Mouse (Mus musculus) MEL (cell line): ENCODE data around the gene Epop. TPM values are rescaled to one million over a fixed set of nuclear protein-coding genes. Genes with fewer than 3 reads are reported as not detected.

Source experiments
- DNase-seq: peaks from one replicate; pipeline ENCODE4 v3.0.0; 2011; ENCODE audit warnings: low read depth, low spot score
- H3K27ac ChIP-seq: 2 replicates; pipeline ENCODE4 v1.5.1; 2012; ENCODE audit warnings: low read depth, mild to moderate bottlenecking, control low read depth, low read length, moderate library complexity; ENCODE audit not compliant: control insufficient read depth
- H3K27me3 ChIP-seq, 2 experiments: fragments of 150-350 bp in 1 of 2; sonication (generic) in 1 of 2; 2 replicates each; pipeline ENCODE4 v1.6.1; 2012; ENCODE audit warnings: low read length in 2 of 2, mild to moderate bottlenecking in 2 of 2, improper control_type of control experiment in 1 of 2, moderate library complexity in 1 of 2; ENCODE audit not compliant: insufficient read depth in 2 of 2, control insufficient read depth in 1 of 2
- H3K36me3 ChIP-seq, 2 experiments: 2 replicates each; pipeline ENCODE4 v1.6.1; 2012 to 2014; ENCODE audit warnings: low read length in 2 of 2, improper control_type of control experiment in 1 of 2, inconsistent platforms in 1 of 2, mild to moderate bottlenecking in 1 of 2; ENCODE audit not compliant: insufficient read depth in 2 of 2, control insufficient read depth in 1 of 2
- H3K4me1 ChIP-seq, 2 experiments: fragments of 150-350 bp in 1 of 2; sonication (generic) in 1 of 2; 2 replicates each; pipeline ENCODE4 v1.6.1; 2012; ENCODE audit warnings: low read length in 2 of 2, improper control_type of control experiment in 1 of 2, mild to moderate bottlenecking in 1 of 2; ENCODE audit not compliant: insufficient read depth in 2 of 2, control insufficient read depth in 1 of 2
- H3K4me3 ChIP-seq, 2 experiments: fragments of 150-350 bp in 1 of 2; sonication (generic) in 1 of 2; 2 replicates each; pipeline ENCODE4 v1.5.1; 2012; ENCODE audit warnings: low read depth in 2 of 2, low read length in 2 of 2, mild to moderate bottlenecking in 2 of 2, moderate library complexity in 2 of 2, control low read depth in 1 of 2, improper control_type of control experiment in 1 of 2; ENCODE audit not compliant: control insufficient read depth in 1 of 2, insufficient read depth in 1 of 2
- H3K79me2 ChIP-seq: 2 replicates; pipeline ENCODE4 v1.6.1; 2012; ENCODE audit warnings: mild to moderate bottlenecking, low read length, moderate library complexity; ENCODE audit not compliant: control insufficient read depth, poor library complexity, insufficient read depth
- H3K9ac ChIP-seq: 2 replicates; pipeline ENCODE4 v1.6.1; 2012; ENCODE audit warnings: low read depth, mild to moderate bottlenecking, control low read depth, low read length, moderate library complexity; ENCODE audit not compliant: control insufficient read depth, poor library complexity, severe bottlenecking
- H3K9me3 ChIP-seq: fragments of 150-350 bp; sonication (generic); replicated peaks from 2 replicates; pipeline ENCODE4 v1.6.1; 2012; ENCODE audit warnings: mild to moderate bottlenecking, low read length, improper control_type of control experiment, moderate library complexity; ENCODE audit not compliant: insufficient read depth
- ELF1 ChIP-seq: IDR thresholded peaks from 2 replicates; pipeline ENCODE4 v1.6.1; 2014; ENCODE audit warnings: low read depth, mild to moderate bottlenecking, inconsistent platforms, low read length, improper control_type of control experiment, moderate library complexity
- HCFC1 ChIP-seq: IDR thresholded peaks from 2 replicates; pipeline ENCODE4 v1.6.1; 2012; ENCODE audit warnings: low read depth, mild to moderate bottlenecking, inconsistent platforms, low read length, improper control_type of control experiment, moderate library complexity
- MAX ChIP-seq: IDR thresholded peaks from 2 replicates; pipeline ENCODE4 v1.6.1; 2011; ENCODE audit warnings: low read length, improper control_type of control experiment
- MAZ ChIP-seq: IDR thresholded peaks from 2 replicates; pipeline ENCODE4 v1.6.1; 2012; ENCODE audit warnings: low read depth, mild to moderate bottlenecking, inconsistent platforms, low read length, improper control_type of control experiment
- MEF2A ChIP-seq: IDR thresholded peaks from 2 replicates; pipeline ENCODE4 v1.6.1; 2014; ENCODE audit warnings: low read depth, mild to moderate bottlenecking, inconsistent platforms, low read length, improper control_type of control experiment; ENCODE audit not compliant: poor library complexity, insufficient replicate concordance, severe bottlenecking; ENCODE audit errors: extremely low read depth
- MXI1 ChIP-seq: IDR thresholded peaks from 2 replicates; pipeline ENCODE4 v1.6.1; 2011; ENCODE audit warnings: mild to moderate bottlenecking, low read depth, low read length, improper control_type of control experiment
- MYC ChIP-seq: IDR thresholded peaks from 2 replicates; pipeline ENCODE4 v1.6.1; 2011; ENCODE audit warnings: low read depth, mild to moderate bottlenecking, low read length, improper control_type of control experiment, moderate library complexity
- NELFE ChIP-seq: IDR thresholded peaks from 2 replicates; pipeline ENCODE4 v1.6.1; 2011; ENCODE audit warnings: low read depth, low read length, improper control_type of control experiment
- POLR2A ChIP-seq, 2 experiments: IDR thresholded peaks; 2 replicates each; pipeline ENCODE4 v1.6.1; 2011 to 2012; ENCODE audit warnings: low read length in 2 of 2, mild to moderate bottlenecking in 2 of 2, control low read depth in 1 of 2, improper control_type of control experiment in 1 of 2, low read depth in 1 of 2, moderate library complexity in 1 of 2; ENCODE audit not compliant: control insufficient read depth in 1 of 2, insufficient read depth in 1 of 2, poor library complexity in 1 of 2
- POLR2AphosphoS2 ChIP-seq: IDR thresholded peaks from 2 replicates; pipeline ENCODE4 v1.6.1; 2011; ENCODE audit warnings: low read length, improper control_type of control experiment
- RCOR1 ChIP-seq: IDR thresholded peaks from 2 replicates; pipeline ENCODE4 v1.6.1; 2012; ENCODE audit warnings: low read depth, mild to moderate bottlenecking, inconsistent platforms, low read length, improper control_type of control experiment
- SIN3A ChIP-seq: IDR thresholded peaks from 2 replicates; pipeline ENCODE4 v1.6.1; 2012; ENCODE audit warnings: low read length, improper control_type of control experiment, inconsistent platforms
- TBP ChIP-seq: IDR thresholded peaks from 2 replicates; pipeline ENCODE4 v1.8.0; 2011; ENCODE audit warnings: low read depth, low read length, improper control_type of control experiment
- UBTF ChIP-seq: IDR thresholded peaks from 2 replicates; pipeline ENCODE4 v1.6.1; 2012; ENCODE audit warnings: low read depth, mild to moderate bottlenecking, inconsistent platforms, low read length, improper control_type of control experiment, moderate library complexity, borderline replicate concordance; ENCODE audit not compliant: insufficient read depth
- USF1 ChIP-seq: IDR thresholded peaks from 2 replicates; pipeline ENCODE4 v1.6.1; 2014; ENCODE audit warnings: low read depth, mild to moderate bottlenecking, inconsistent platforms, low read length, improper control_type of control experiment, moderate library complexity
- USF2 ChIP-seq, 2 experiments: IDR thresholded peaks; 2 replicates each; pipeline ENCODE4 v1.6.1; 2011 to 2012; ENCODE audit warnings: improper control_type of control experiment in 2 of 2, low read length in 2 of 2, borderline replicate concordance in 1 of 2, inconsistent platforms in 1 of 2, low read depth in 1 of 2, mild to moderate bottlenecking in 1 of 2; ENCODE audit not compliant: insufficient read depth in 1 of 2
- ZKSCAN1 ChIP-seq: IDR thresholded peaks from 2 replicates; pipeline ENCODE4 v1.6.1; 2012; ENCODE audit warnings: low read depth, mild to moderate bottlenecking, inconsistent platforms, low read length, improper control_type of control experiment, moderate library complexity
- ZMIZ1 ChIP-seq: IDR thresholded peaks from 2 replicates; pipeline ENCODE4 v1.6.1; 2012; ENCODE audit warnings: low read depth, mild to moderate bottlenecking, inconsistent platforms, low read length, improper control_type of control experiment, moderate library complexity
- polyA plus RNA-seq, 2 experiments: library from polyadenylated mRNA; stranded (reverse) in 1 of 2; unstranded in 1 of 2; fragments of >175 nt in 1 of 2; fragments of >200 nt in 1 of 2; gene quantifications; 2 replicates each; pipeline versions ENCODE4 v1.2.1 to v1.2.4; 2012; ENCODE audit warnings: low replicate concordance in 2 of 2, low read depth in 1 of 2; ENCODE audit not compliant: insufficient read length in 2 of 2, insufficient read depth in 1 of 2, missing spikeins in 1 of 2
- total RNA-seq: library from RNA; depleted of rRNA; stranded (reverse); fragments of 300-350 nt; gene quantifications from 2 replicates; pipeline ENCODE4 v1.2.3, GENCODE M21; 2012

Epop gene
- total and polyA plus RNA-seq, 3 experiments = not detected

DNA sequence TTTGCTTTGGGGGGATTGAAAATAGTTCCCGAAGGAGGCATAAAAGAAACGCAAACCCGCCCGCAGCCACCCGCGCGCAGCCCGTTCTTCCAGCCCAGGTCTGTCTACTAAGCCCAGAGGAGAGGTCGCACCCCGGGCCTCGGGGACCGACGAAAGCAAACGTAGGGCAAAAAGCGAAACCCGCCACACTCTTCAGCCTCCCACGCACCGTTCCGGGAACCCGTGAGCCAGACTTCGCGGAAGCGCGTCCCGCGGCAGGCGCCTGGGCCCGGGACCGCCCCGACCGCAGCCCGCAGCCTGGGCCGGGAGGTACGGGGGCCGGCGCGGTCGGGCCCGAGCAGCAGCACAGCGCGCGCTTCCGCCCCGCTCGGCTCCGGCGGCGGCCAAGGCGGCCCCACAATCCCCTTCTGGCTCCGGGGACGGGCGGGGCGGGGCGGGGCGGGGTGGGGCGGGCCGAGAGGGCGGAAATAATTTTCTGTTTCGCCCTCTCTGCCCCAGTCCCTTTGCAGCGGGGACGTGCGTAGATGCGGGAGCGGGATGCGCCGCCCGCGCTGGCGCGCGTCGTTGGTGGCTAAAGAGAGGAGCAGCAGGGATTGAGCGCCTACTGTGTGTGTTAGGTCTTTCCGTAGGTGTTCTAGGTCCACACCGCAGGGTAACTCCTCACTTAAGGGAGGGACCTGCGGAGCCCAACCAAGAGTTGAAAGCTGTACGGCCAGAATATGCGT, 30.6 kb upstream of the Epop start:
- no peaks in the 10 kb centered on the region for H3K27me3 ChIP-seq
- DNase-seq = peak; percentile 85
- no peaks in the 10 kb centered on the region for H3K9me3 ChIP-seq
- peak overlapping the region; percentile 83 for H3K9ac ChIP-seq
- TF ChIP-seq POLR2AphosphoS2 = no peak
- TF ChIP-seq NELFE = peak; percentile 70
- 0 out of 2 replicates have a peak, but pooled peaks have one; percentile 64 for TF ChIP-seq ZMIZ1
- peak; percentile 91; the same call in 1 of the 2 replicates for TF ChIP-seq MAZ
- 0 out of 2 replicates have a peak, but pooled peaks have one; percentile 5 for TF ChIP-seq USF1
- TF ChIP-seq MEF2A = no peak
- peak; percentile 82 for TF ChIP-seq ELF1
- TF ChIP-seq MYC = peak; percentile 32; the same call in 1 of the 2 replicates
- peak; percentile 66 for TF ChIP-seq SIN3A
- peak; percentile 61 for TF ChIP-seq MXI1
- 0 out of 2 replicates have a peak, but pooled peaks have one; percentile 18 for TF ChIP-seq RCOR1
- peak; percentile 75; the same call in 1 of the 2 replicates for TF ChIP-seq HCFC1
- TF ChIP-seq ZKSCAN1 = no peak; the same call in 1 of the 2 replicates
- TF ChIP-seq POLR2A (IDR thresholded peaks at IDR 0.05; ENCODE audit: control insufficient read depth in 1 of 2, insufficient read depth in 1 of 2, low read depth in 1 of 2, low read length in 2 of 2, poor library complexity in 1 of 2) = peak; percentile 63 to 91
- 0 out of 2 replicates have a peak, but pooled peaks have one; percentile 23 for TF ChIP-seq TBP
- TF ChIP-seq UBTF = 0 out of 2 replicates have a peak, but pooled peaks have one; percentile 61
- H3K79me2 ChIP-seq = peaks cover 11% of the 10 kb centered on the region
- H3K4me1 ChIP-seq = peaks cover 8 to 22% of the 10 kb centered on the region in 2 experiments
- H3K36me3 ChIP-seq = peaks cover 0 to 7% of the 10 kb centered on the region in 2 experiments; a peak in 2 of 4 replicates
- peak overlapping the region; percentile 45 for H3K27ac ChIP-seq
- peak overlapping the region; percentile 78 to 90 for H3K4me3 ChIP-seq

GRCm38 (mm10) chr11:97659267-97659989, 29.9 kb upstream of the Epop start:
- Histone ChIP-seq H3K79me2 (peaks cover 11% of the 10 kb centered on the region; the same call in 1 of the 2 replicates), H3K36me3 (peaks cover 0 to 7% of the 10 kb centered on the region in 2 experiments; a peak in 2 of 4 replicates), H3K9ac (peak overlapping the region; percentile 83), H3K27me3 (no peaks in the 10 kb centered on the region), H3K27ac (peak overlapping the region; percentile 45), H3K4me3 (peak overlapping the region; percentile 78 to 90), H3K4me1 (peaks cover 8 to 18% of the 10 kb centered on the region in 2 experiments), H3K9me3 (no peaks in the 10 kb centered on the region)
- peak; percentile 72 for DNase-seq
- TF ChIP-seq ZMIZ1 (no peak), SIN3A (no peak; the same call in 1 of the 2 replicates), USF2 (IDR thresholded peaks at IDR 0.05; ENCODE audit: borderline replicate concordance in 1 of 2, insufficient read depth in 1 of 2, low read depth in 1 of 2, low read length in 2 of 2) (no peak), MAX (0 out of 2 replicates have a peak, but pooled peaks have one; percentile 11)
